Mouse (Mus musculus) MEL (cell line): Measurements from ENCODE around the gene Dlg5. TPM values are rescaled to one million over a fixed set of nuclear protein-coding genes. Genes with fewer than 3 reads are reported as not detected.

ENCODE experiments used
- DNase-seq: peaks from one replicate; pipeline ENCODE4 v3.0.0; 2011; ENCODE audit warnings: low read depth, low spot score
- H3K27ac ChIP-seq: 2 replicates; pipeline ENCODE4 v1.5.1; 2012; ENCODE audit warnings: low read depth, mild to moderate bottlenecking, control low read depth, low read length, moderate library complexity; ENCODE audit not compliant: control insufficient read depth
- H3K27me3 ChIP-seq, 2 experiments: fragments of 150-350 bp in 1 of 2; sonication (generic) in 1 of 2; 2 replicates each; pipeline ENCODE4 v1.6.1; 2012; ENCODE audit warnings: low read length in 2 of 2, mild to moderate bottlenecking in 2 of 2, improper control_type of control experiment in 1 of 2, moderate library complexity in 1 of 2; ENCODE audit not compliant: insufficient read depth in 2 of 2, control insufficient read depth in 1 of 2
- H3K36me3 ChIP-seq, 2 experiments: 2 replicates each; pipeline ENCODE4 v1.6.1; 2012 to 2014; ENCODE audit warnings: low read length in 2 of 2, improper control_type of control experiment in 1 of 2, inconsistent platforms in 1 of 2, mild to moderate bottlenecking in 1 of 2; ENCODE audit not compliant: insufficient read depth in 2 of 2, control insufficient read depth in 1 of 2
- H3K4me1 ChIP-seq, 2 experiments: fragments of 150-350 bp in 1 of 2; sonication (generic) in 1 of 2; 2 replicates each; pipeline ENCODE4 v1.6.1; 2012; ENCODE audit warnings: low read length in 2 of 2, improper control_type of control experiment in 1 of 2, mild to moderate bottlenecking in 1 of 2; ENCODE audit not compliant: insufficient read depth in 2 of 2, control insufficient read depth in 1 of 2
- H3K4me3 ChIP-seq, 2 experiments: fragments of 150-350 bp in 1 of 2; sonication (generic) in 1 of 2; 2 replicates each; pipeline ENCODE4 v1.5.1; 2012; ENCODE audit warnings: low read depth in 2 of 2, low read length in 2 of 2, mild to moderate bottlenecking in 2 of 2, moderate library complexity in 2 of 2, control low read depth in 1 of 2, improper control_type of control experiment in 1 of 2; ENCODE audit not compliant: control insufficient read depth in 1 of 2, insufficient read depth in 1 of 2
- H3K79me2 ChIP-seq: 2 replicates; pipeline ENCODE4 v1.6.1; 2012; ENCODE audit warnings: mild to moderate bottlenecking, low read length, moderate library complexity; ENCODE audit not compliant: control insufficient read depth, poor library complexity, insufficient read depth
- H3K9ac ChIP-seq: 2 replicates; pipeline ENCODE4 v1.6.1; 2012; ENCODE audit warnings: low read depth, mild to moderate bottlenecking, control low read depth, low read length, moderate library complexity; ENCODE audit not compliant: control insufficient read depth, poor library complexity, severe bottlenecking
- H3K9me3 ChIP-seq: fragments of 150-350 bp; sonication (generic); replicated peaks from 2 replicates; pipeline ENCODE4 v1.6.1; 2012; ENCODE audit warnings: mild to moderate bottlenecking, low read length, improper control_type of control experiment, moderate library complexity; ENCODE audit not compliant: insufficient read depth
- BHLHE40 ChIP-seq: IDR thresholded peaks from 2 replicates; pipeline ENCODE4 v1.6.1; 2012; ENCODE audit warnings: low read depth, mild to moderate bottlenecking, inconsistent platforms, low read length, improper control_type of control experiment, borderline replicate concordance
- CHD2 ChIP-seq: IDR thresholded peaks from 2 replicates; pipeline ENCODE4 v1.6.1; 2011; ENCODE audit warnings: low read length, improper control_type of control experiment
- CTCF ChIP-seq, 3 experiments: IDR thresholded peaks in 2 of 3; conservative IDR thresholded peaks in 1 of 3; 2 replicates each; pipeline ENCODE4 v1.5.1; 2011 to 2012; ENCODE audit warnings: low read length in 3 of 3, low read depth in 2 of 3, mild to moderate bottlenecking in 2 of 3, improper control_type of control experiment in 1 of 3, inconsistent platforms in 1 of 3, mixed read lengths in 1 of 3, moderate library complexity in 1 of 3; ENCODE audit not compliant: control insufficient read depth in 1 of 3, insufficient read depth in 1 of 3, poor library complexity in 1 of 3, severe bottlenecking in 1 of 3
- E2F4 ChIP-seq: IDR thresholded peaks from 2 replicates; pipeline ENCODE4 v1.6.1; 2011; ENCODE audit warnings: low read depth, low read length, improper control_type of control experiment, borderline replicate concordance
- ELF1 ChIP-seq: IDR thresholded peaks from 2 replicates; pipeline ENCODE4 v1.6.1; 2014; ENCODE audit warnings: low read depth, mild to moderate bottlenecking, inconsistent platforms, low read length, improper control_type of control experiment, moderate library complexity
- EP300 ChIP-seq, 2 experiments: IDR thresholded peaks; 2 replicates each; pipeline ENCODE4 v1.6.1; 2011; ENCODE audit warnings: improper control_type of control experiment in 2 of 2, low read length in 2 of 2, low read depth in 1 of 2, mild to moderate bottlenecking in 1 of 2
- ETS1 ChIP-seq: IDR thresholded peaks from 2 replicates; pipeline ENCODE4 v1.6.1; 2012; ENCODE audit warnings: low read depth, mild to moderate bottlenecking, inconsistent platforms, low read length, improper control_type of control experiment, moderate library complexity
- GABPA ChIP-seq: IDR thresholded peaks from 2 replicates; pipeline ENCODE4 v1.6.1; 2012; ENCODE audit warnings: low read depth, mild to moderate bottlenecking, inconsistent platforms, low read length, improper control_type of control experiment, moderate library complexity
- GATA1 ChIP-seq: IDR thresholded peaks from 2 replicates; pipeline ENCODE4 v1.6.1; 2011; ENCODE audit warnings: low read depth, low read length, improper control_type of control experiment
- HCFC1 ChIP-seq: IDR thresholded peaks from 2 replicates; pipeline ENCODE4 v1.6.1; 2012; ENCODE audit warnings: low read depth, mild to moderate bottlenecking, inconsistent platforms, low read length, improper control_type of control experiment, moderate library complexity
- MAX ChIP-seq: IDR thresholded peaks from 2 replicates; pipeline ENCODE4 v1.6.1; 2011; ENCODE audit warnings: low read length, improper control_type of control experiment
- MXI1 ChIP-seq: IDR thresholded peaks from 2 replicates; pipeline ENCODE4 v1.6.1; 2011; ENCODE audit warnings: mild to moderate bottlenecking, low read depth, low read length, improper control_type of control experiment
- MYC ChIP-seq: IDR thresholded peaks from 2 replicates; pipeline ENCODE4 v1.6.1; 2011; ENCODE audit warnings: low read depth, mild to moderate bottlenecking, low read length, improper control_type of control experiment, moderate library complexity
- NELFE ChIP-seq: IDR thresholded peaks from 2 replicates; pipeline ENCODE4 v1.6.1; 2011; ENCODE audit warnings: low read depth, low read length, improper control_type of control experiment
- NRF1 ChIP-seq: IDR thresholded peaks from 2 replicates; pipeline ENCODE4 v1.6.1; 2014; ENCODE audit warnings: low read depth, mild to moderate bottlenecking, inconsistent platforms, low read length, improper control_type of control experiment, moderate library complexity; ENCODE audit not compliant: poor library complexity, insufficient read depth, severe bottlenecking
- RAD21 ChIP-seq: IDR thresholded peaks from 2 replicates; pipeline ENCODE4 v1.6.1; 2011; ENCODE audit warnings: mild to moderate bottlenecking, low read depth, low read length, improper control_type of control experiment
- SIN3A ChIP-seq: IDR thresholded peaks from 2 replicates; pipeline ENCODE4 v1.6.1; 2012; ENCODE audit warnings: low read length, improper control_type of control experiment, inconsistent platforms
- SMC3 ChIP-seq: IDR thresholded peaks from 2 replicates; pipeline ENCODE4 v1.6.1; 2011; ENCODE audit warnings: low read depth, low read length, improper control_type of control experiment
- TBP ChIP-seq: IDR thresholded peaks from 2 replicates; pipeline ENCODE4 v1.8.0; 2011; ENCODE audit warnings: low read depth, low read length, improper control_type of control experiment
- UBTF ChIP-seq: IDR thresholded peaks from 2 replicates; pipeline ENCODE4 v1.6.1; 2012; ENCODE audit warnings: low read depth, mild to moderate bottlenecking, inconsistent platforms, low read length, improper control_type of control experiment, moderate library complexity, borderline replicate concordance; ENCODE audit not compliant: insufficient read depth
- USF2 ChIP-seq, 2 experiments: IDR thresholded peaks; 2 replicates each; pipeline ENCODE4 v1.6.1; 2011 to 2012; ENCODE audit warnings: improper control_type of control experiment in 2 of 2, low read length in 2 of 2, borderline replicate concordance in 1 of 2, inconsistent platforms in 1 of 2, low read depth in 1 of 2, mild to moderate bottlenecking in 1 of 2; ENCODE audit not compliant: insufficient read depth in 1 of 2
- ZMIZ1 ChIP-seq: IDR thresholded peaks from 2 replicates; pipeline ENCODE4 v1.6.1; 2012; ENCODE audit warnings: low read depth, mild to moderate bottlenecking, inconsistent platforms, low read length, improper control_type of control experiment, moderate library complexity
- ZNF384 ChIP-seq: IDR thresholded peaks from 2 replicates; pipeline ENCODE4 v1.6.1; 2012; ENCODE audit warnings: low read depth, mild to moderate bottlenecking, inconsistent platforms, low read length, improper control_type of control experiment
- polyA plus RNA-seq, 2 experiments: library from polyadenylated mRNA; stranded (reverse) in 1 of 2; unstranded in 1 of 2; fragments of >175 nt in 1 of 2; fragments of >200 nt in 1 of 2; gene quantifications; 2 replicates each; pipeline versions ENCODE4 v1.2.1 to v1.2.4; 2012; ENCODE audit warnings: low replicate concordance in 2 of 2, low read depth in 1 of 2; ENCODE audit not compliant: insufficient read length in 2 of 2, insufficient read depth in 1 of 2, missing spikeins in 1 of 2
- total RNA-seq: library from RNA; depleted of rRNA; stranded (reverse); fragments of 300-350 nt; gene quantifications from 2 replicates; pipeline ENCODE4 v1.2.3, GENCODE M21; 2012

Dlg5 gene
- total and polyA plus RNA-seq, 3 experiments = not detected

GRCm38 (mm10) chr14:24217362-24217722 is 28.4 kb downstream of the Dlg5 start:
- Histone ChIP-seq H3K9ac (no peak overlapping the region), H3K36me3 (no peaks in the 10 kb centered on the region)
- TF ChIP-seq RAD21 (no peak), TBP (no peak), ELF1 (no peak), SMC3 (no peak), SIN3A (no peak), NRF1 (no peak), GATA1 (no peak), MXI1 (no peak), CTCF (IDR thresholded peaks at IDR 0.05 in 2 of 3, conservative IDR thresholded peaks at IDR 0.05 in 1 of 3; ENCODE audit: control insufficient read depth in 1 of 3, insufficient read depth in 1 of 3, low read depth in 2 of 3, low read length in 3 of 3, poor library complexity in 1 of 3, severe bottlenecking in 1 of 3) (no peak), GABPA (no peak), USF2 (IDR thresholded peaks at IDR 0.05; ENCODE audit: borderline replicate concordance in 1 of 2, insufficient read depth in 1 of 2, low read depth in 1 of 2, low read length in 2 of 2) (no peak), ZNF384 (no peak), CHD2 (no peak), E2F4 (no peak), BHLHE40 (no peak), NELFE (no peak), ETS1 (no peak), HCFC1 (no peak)
- TF ChIP-seq, all 39 proteins: peak for 0
- no peaks in the 10 kb centered on the region for H3K9me3 ChIP-seq
- no peaks in the 10 kb centered on the region for H3K27me3 ChIP-seq
- H3K27ac ChIP-seq = no peak overlapping the region
- no peaks in the 10 kb centered on the region for H3K79me2 ChIP-seq
- DNase-seq = no peak
- no peak overlapping the region for H3K4me3 ChIP-seq
- H3K4me1 ChIP-seq = no peaks in the 10 kb centered on the region

GRCm38 (mm10) chr14:24216678-24217361 is 28.9 kb downstream of the Dlg5 start:
- H3K27ac ChIP-seq = no peak overlapping the region
- no peaks in the 10 kb centered on the region for H3K4me1 ChIP-seq
- H3K4me3 ChIP-seq = no peak overlapping the region
- no peak for DNase-seq
- no peaks in the 10 kb centered on the region for H3K79me2 ChIP-seq
- H3K36me3 ChIP-seq = no peaks in the 10 kb centered on the region
- no peak overlapping the region for H3K9ac ChIP-seq
- TF ChIP-seq RAD21 = no peak
- TF ChIP-seq NELFE = no peak
- TF ChIP-seq MAX = no peak
- TF ChIP-seq GATA1 = no peak
- TF ChIP-seq E2F4 = no peak
- no peak for TF ChIP-seq MYC
- no peak for TF ChIP-seq SMC3
- no peak for TF ChIP-seq USF2 (IDR thresholded peaks at IDR 0.05; ENCODE audit: borderline replicate concordance in 1 of 2, insufficient read depth in 1 of 2, low read depth in 1 of 2, low read length in 2 of 2)
- no peak for TF ChIP-seq ELF1
- no peak for TF ChIP-seq ZMIZ1
- TF ChIP-seq TBP = no peak
- TF ChIP-seq EP300 (IDR thresholded peaks at IDR 0.05; ENCODE audit: low read depth in 1 of 2, low read length in 2 of 2) = no peak
- no peak for TF ChIP-seq HCFC1
- TF ChIP-seq UBTF = no peak
- no peaks in the 10 kb centered on the region for H3K27me3 ChIP-seq
- no peaks in the 10 kb centered on the region for H3K9me3 ChIP-seq
